Mouse (Mus musculus) spleen, embryonic (tissue): ENCODE measurements around the gene Abcd3.

Experiments
- CTCF ChIA-PET: fragments of 350-600 bp; sonication (Branson Sonifier 250); formaldehyde crosslinking; loops from one replicate; lab custom pipeline; 2022; lab: Charles Lee

Abcd3 gene

DNA sequence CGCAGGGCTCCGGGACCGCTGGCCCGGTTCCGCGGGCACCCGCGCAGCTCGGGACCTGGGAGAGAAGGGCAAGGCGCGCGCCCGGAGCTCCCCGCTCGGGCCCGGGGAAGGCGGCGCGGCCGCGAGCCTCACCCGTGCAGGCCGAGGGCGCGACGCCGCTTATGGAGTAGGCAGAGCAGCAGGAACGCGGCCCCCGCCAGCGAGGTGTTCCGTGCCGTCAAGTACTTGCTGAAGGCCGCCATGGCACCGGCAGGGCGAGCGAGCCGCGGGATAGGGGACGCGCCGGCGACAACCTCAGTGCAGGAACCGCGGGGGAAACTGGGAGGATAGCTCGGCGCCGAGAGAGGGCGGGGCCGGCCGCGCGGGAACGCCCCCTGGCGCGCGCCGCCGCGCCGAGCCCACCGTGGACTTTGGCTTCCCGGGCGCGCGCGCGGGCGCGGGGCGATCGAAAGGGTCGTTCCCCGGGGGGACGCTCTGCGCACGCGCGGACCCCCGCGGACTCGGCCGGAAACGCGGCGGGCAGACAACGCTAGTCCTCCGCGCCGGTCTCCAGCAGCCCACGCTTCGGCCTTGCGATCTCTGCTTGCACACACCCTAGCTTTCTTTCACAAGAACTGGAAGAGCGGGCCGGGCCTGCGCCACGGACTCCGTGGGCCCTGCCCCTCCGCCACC, at the start of gene Abcd3:
TSS of gene Abcd3 (minus strand) at position 426 of the 672 bp plus-strand sequence.
- CTCF ChIA-PET: interaction anchor here (0.7 kb wide), 1 partner anchor 50 kb away, joined by 4 read pairs; no protein-coding TSS in a partner anchor

- CTCF ChIA-PET: interaction anchor here (0.5 kb wide), 1 partner anchor 453 kb away, joined by 3 read pairs; no protein-coding TSS in a partner anchor
Measured at GRCm38 (mm10) chr3:121859142-121859541, 44.0 kb upstream of the Abcd3 start.

GRCm38 (mm10) chr3:121856131-121856530, 41.0 kb upstream of the Abcd3 start:
- CTCF ChIA-PET: no interaction called here

DNA sequence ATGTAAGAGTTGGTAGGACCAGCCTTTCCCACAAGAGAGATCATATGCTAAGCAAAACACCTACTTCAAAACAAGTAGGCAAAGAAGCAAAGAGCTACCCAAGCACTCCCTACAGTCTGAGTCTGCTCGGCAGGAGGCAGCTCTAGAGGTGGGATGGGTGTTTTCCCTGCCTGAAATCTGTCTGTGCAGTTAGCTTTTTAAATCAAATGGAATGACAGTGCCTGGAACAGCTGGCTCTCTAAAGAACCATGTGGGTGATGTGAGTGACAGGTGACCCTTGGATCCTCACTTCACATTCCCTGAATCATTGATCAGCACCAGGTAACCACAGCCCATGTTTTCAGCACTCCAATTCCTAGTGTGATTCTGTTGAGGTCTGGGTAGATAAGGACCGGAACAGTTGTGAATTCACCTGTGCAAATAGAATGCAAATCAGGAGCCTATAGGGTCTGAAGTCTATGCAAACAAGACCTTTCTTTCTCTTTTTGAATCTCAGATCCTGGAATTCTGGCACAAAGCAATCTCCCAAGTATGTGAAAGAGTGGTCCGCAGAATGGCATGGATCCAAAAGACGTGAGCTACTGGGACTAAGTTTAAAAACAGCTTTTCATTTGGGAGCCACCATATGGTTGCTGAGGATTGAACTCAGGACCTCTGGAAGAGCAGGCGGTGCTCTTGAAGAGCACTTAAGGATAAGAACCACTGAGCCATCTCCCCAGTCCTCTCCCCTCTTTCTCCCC, 38.8 kb upstream of the Abcd3 start:
- CTCF ChIA-PET: no interaction called here

DNA sequence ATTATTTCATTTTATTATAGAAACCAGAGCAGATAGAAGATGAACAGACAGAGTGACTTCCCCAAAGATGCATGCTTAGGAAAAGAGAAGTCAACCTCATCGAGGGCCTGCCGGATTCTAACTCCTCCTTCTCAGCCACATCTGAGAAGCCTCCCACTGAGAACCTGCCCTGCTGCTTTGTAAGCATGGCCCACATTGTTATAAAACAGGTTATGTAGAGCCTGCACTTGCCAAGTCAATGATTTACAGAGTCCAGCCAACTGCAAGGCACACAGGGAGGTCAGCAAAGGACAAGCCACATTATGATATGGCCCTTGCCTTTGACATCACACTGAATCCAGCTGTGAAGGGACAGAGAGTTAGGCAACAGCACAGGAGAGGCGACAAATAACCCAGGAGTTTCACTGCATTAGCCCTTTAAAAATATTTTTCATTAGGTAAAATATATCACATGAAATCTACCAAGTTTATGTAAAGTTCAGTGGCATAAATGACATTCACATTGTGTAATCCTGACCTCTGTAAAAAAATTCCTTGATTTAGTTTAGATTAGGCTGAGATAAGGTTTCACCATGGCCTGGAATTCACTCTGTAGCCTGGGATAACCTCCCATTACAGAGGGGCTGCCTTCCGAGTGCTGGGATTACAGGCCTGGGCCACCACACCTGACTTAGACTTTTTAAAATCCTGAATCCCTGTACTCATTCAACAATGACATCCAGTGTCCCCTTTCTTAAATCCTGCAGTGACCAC, 37.1 kb upstream of the Abcd3 start:
- CTCF ChIA-PET: no interaction called here

DNA sequence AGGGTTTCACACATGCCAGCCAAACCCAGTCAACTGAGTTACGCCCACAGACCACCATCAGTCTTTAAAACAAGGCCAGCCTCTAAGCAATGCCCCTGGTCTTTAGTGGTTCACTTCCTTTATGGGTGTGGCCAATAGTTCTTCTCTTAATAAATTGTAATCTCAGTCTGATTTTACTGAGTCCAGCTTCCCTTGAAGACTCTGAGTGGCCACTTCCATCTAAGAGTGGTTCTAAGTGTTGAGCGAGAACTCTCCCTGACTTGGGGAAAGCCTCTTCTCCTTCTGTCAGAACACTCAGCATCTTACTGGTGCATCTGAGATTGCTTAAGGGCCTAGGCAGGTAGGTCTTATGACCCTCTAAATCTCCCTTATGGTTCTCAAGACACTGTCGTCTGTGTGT, 35.9 kb upstream of the Abcd3 start:
- CTCF ChIA-PET: no interaction called here

DNA sequence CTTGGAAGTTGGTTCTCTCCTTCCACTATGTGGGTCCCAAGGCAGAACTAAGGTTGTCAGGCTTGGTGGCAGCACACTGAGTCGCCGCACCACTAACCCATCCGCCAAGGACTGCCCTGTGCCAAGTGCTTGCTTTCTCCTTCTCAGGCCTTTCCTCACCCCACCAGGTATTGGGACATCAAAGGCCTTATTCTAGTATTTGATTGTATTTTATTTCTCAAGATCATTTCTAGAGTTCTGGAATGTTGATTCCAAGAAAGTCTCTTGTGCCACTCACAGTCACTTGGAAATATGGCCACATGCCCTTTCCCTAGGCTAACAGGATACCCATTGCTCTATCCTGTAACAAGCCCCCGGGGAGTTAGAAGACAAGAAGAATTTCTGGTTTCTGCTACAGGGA, 35.3 kb upstream of the Abcd3 start:
- CTCF ChIA-PET: no interaction called here

DNA sequence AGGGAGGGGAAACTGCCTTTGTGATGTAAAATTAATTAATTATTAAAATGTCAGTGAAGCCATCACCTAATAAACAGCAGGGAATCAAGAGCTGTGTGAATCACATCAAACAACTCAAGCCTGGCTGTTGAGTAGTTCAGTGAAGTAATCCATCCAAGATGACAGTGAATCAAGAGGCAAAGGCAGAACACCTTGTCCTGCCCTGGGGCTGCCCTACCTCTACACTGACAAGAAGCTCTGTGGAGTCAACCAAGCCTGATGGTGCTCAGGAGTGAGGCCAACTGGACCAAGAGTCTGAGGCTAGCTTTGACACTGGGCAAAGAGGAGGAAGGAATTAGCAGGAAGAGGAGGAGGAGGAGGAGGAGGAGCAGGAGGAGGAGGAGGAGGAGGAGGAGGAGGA, 32.2 kb upstream of the Abcd3 start:
- CTCF ChIA-PET: no interaction called here

- CTCF ChIA-PET: no interaction called here
Measured at GRCm38 (mm10) chr3:121844658-121845057, 29.6 kb upstream of the Abcd3 start.

GRCm38 (mm10) chr3:121844013-121844412, 28.9 kb upstream of the Abcd3 start:
- CTCF ChIA-PET: no interaction called here

DNA sequence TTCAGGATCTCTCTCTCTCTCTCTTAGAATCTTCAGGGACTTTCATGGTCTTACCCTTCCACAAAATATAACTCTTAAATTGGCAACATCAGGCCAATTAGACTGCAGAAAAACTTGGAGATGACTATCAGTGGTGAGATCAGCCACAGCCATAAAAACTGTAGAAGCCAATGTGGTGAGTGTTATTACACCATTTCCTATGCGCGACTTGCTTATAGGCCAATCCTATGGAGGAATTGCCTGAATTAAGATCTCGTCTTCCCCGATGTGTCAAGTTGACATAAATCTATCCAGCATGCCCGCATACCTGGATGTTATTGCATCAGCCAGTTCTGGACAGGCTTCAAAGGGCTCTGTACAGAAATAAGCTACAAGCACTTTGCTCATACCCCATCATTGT, 28.2 kb upstream of the Abcd3 start:
- CTCF ChIA-PET: no interaction called here

DNA sequence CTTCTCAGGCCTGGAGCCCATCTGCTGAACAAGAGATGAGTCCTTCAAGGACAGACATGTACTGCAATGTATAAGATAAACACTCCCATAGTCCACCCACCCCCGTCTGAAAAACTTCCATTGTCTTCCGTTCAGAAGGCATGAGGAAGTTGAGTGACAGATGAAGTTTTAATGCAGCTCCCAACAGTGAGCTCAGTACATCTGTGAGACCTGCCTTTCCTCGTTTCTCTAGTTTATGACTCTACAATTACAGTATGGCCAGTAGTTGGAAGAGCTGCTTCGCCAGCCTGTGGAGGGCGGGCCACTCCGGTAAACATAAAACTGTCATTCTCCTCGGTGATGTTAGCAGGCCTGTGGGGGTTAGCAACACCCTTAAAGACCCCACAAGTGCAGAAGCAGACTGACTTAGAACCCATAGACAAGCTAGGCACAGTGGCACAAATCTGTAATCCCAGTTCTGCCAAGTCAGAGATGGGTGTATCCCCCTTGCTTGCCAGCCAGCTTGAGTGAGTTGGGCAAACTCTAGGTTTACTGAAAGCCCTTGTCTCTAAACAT, 27.3 kb upstream of the Abcd3 start:
- CTCF ChIA-PET: no interaction called here

DNA sequence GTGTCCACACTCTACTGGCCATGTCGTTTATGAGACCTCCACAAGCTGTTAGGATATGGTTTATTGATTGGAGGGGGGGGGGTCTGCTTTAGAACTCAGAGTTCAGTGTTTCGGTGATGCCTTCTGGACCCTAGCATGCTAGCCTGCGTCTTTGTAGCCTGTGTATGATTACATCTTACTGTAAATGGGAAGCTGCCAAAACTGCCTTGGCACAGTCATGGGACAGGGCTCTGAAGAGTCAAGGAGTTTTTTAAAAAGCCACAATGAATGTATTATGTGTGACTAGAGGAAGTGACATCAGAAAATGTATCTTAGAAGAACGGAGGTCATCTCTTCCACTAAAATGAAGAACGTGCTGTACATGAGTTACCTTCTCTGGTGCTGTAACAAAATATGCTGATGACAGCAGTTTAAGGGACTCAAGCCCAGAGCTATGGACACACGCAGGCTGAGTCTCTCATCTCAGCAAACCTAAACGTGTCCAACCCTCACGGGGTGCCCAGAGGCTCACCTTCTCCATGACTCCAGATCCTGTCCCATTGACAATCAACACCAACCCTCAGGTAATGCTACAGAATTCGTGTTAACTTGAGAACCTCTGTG, 26.4 kb upstream of the Abcd3 start:
- CTCF ChIA-PET: no interaction called here

- CTCF ChIA-PET: no interaction called here
Measured at GRCm38 (mm10) chr3:121840351-121840750, 25.2 kb upstream of the Abcd3 start.

- CTCF ChIA-PET: no interaction called here
Measured at GRCm38 (mm10) chr3:121834732-121835131, 19.6 kb upstream of the Abcd3 start.

DNA sequence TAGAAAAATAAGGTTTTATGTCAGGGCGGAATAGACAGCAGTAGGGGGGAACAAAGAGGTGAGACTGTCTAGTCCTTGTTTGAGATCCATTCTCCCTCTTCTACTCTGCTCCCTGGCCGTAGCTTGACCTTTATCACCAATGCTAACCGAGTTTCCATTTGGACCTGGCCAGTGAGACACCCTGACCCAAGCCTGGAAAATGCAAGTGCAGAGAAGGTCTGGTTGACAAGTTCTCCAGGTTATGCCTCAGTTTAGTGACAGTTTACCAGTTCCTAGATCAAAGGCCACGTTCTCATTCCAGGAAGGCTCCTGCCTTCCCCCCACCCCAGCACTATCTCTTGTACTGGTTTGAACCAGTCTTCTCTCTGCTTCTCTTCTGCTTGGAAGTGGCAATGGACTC, 19.1 kb upstream of the Abcd3 start:
- CTCF ChIA-PET: no interaction called here

GRCm38 (mm10) chr3:121825092-121825491, 10.0 kb upstream of the Abcd3 start:
- CTCF ChIA-PET: no interaction called here

- CTCF ChIA-PET: no interaction called here
Measured at GRCm38 (mm10) chr3:121824319-121824718, 9.2 kb upstream of the Abcd3 start.

DNA sequence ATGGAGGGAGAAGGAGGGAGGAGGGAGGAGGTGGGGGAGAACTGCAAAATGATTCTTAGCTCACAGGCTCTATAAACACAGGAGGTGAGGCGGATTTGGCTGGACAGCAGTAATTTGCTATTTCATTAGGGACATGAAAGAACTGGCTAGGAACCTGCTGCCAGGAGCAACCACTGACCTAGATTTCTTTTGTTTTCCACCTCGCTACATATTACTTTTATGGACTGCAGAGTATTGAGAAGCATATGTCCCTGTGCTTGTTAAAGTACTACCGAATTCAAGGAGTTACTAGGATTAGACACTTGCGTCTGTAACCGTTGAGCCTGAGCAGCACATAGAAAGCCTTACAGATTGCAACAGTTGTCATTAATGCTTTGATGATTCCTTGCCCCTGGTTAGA, 7.5 kb upstream of the Abcd3 start:
- CTCF ChIA-PET: no interaction called here

DNA sequence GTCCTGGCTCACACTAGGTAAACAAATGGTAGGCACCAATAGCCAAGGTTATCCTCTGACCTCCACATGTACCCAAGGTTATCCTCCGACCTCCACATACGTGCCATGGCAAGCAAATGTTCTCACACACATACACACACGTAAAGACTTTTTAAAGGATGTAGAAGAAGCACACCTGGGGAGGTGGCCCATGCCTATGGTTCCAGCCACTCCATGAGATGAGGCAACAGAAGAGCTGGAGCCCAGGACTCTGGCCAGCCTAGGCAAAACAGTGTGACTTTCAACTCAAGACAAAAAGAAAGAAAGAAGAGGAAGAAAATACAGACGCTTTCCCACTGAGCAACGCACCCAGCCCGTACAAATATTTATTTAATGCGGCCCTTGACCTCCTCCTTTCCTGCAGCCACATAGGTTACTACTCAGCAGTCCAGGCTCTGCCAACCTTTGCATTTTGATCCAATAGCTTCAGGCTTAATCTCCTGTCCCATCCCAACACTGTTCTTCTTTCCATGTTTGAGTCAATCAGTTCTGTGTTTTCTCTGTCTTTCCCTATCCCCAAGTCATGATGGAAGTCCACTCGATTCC, 6.5 kb upstream of the Abcd3 start:
- CTCF ChIA-PET: no interaction called here

GRCm38 (mm10) chr3:121819693-121820200, 4.6 kb upstream of the Abcd3 start:
- CTCF ChIA-PET: no interaction called here
